Mouse (Mus musculus) testis, adult 2 months (tissue): ENCODE results near the gene Eva1c. TPM values are rescaled to one million over a fixed set of nuclear protein-coding genes. Genes with fewer than 3 reads are reported as not detected.
"Not testable (repeated sequence)": the region's sequence is repeated elsewhere in the genome, so short reads cannot be mapped to it uniquely, and the experiment has no call there.

Experiments used
- H3K27ac ChIP-seq: fragments of 200-500 bp; 2 replicates; pipeline ENCODE4 v1.5.1; 2012; ENCODE audit warnings: low read depth, low read length; ENCODE audit not compliant: control insufficient read depth, insufficient read depth
- H3K27me3 ChIP-seq: fragments of 200-500 bp; 2 replicates; pipeline ENCODE4 v1.6.1; 2012; ENCODE audit warnings: mild to moderate bottlenecking, low read length, moderate library complexity; ENCODE audit not compliant: control insufficient read depth, insufficient read depth
- H3K36me3 ChIP-seq: fragments of 200-500 bp; 2 replicates; pipeline ENCODE4 v1.6.1; 2012; ENCODE audit warnings: mild to moderate bottlenecking, low read length; ENCODE audit not compliant: control insufficient read depth, insufficient read depth
- H3K4me1 ChIP-seq: fragments of 200-500 bp; 2 replicates; pipeline ENCODE4 v1.6.1; 2012; ENCODE audit warnings: low read length; ENCODE audit not compliant: control insufficient read depth, insufficient read depth
- H3K4me3 ChIP-seq: fragments of 200-500 bp; 2 replicates; pipeline ENCODE4 v1.5.1; 2012; ENCODE audit warnings: low read depth, mild to moderate bottlenecking, low read length, moderate library complexity, mixed read lengths; ENCODE audit not compliant: control insufficient read depth
- CTCF ChIP-seq: fragments of 200-500 bp; IDR thresholded peaks from 2 replicates; pipeline ENCODE4 v1.5.1; 2012; ENCODE audit warnings: low read depth, mild to moderate bottlenecking, inconsistent platforms, low read length, moderate library complexity; ENCODE audit not compliant: control insufficient read depth, insufficient read depth, insufficient replicate concordance
- POLR2A ChIP-seq: fragments of 200-500 bp; IDR thresholded peaks from 2 replicates; pipeline ENCODE4 v1.6.1; 2012; ENCODE audit warnings: low read depth, mild to moderate bottlenecking, inconsistent platforms, low read length, moderate library complexity; ENCODE audit not compliant: control insufficient read depth
- polyA plus RNA-seq: library from polyadenylated mRNA; depleted of rRNA; stranded (reverse); fragments of >200 nt; gene quantifications from 2 replicates; pipeline ENCODE4 v1.2.3, GENCODE M21; 2012

Eva1c gene
- polyA plus RNA-seq, 1 experiment, result 40.0 TPM

GRCm38 (mm10) chr16:90810716-90811256 is 15.7 kb upstream of the Eva1c start:
- no peaks in the 10 kb centered on the region for H3K27me3 ChIP-seq

DNA sequence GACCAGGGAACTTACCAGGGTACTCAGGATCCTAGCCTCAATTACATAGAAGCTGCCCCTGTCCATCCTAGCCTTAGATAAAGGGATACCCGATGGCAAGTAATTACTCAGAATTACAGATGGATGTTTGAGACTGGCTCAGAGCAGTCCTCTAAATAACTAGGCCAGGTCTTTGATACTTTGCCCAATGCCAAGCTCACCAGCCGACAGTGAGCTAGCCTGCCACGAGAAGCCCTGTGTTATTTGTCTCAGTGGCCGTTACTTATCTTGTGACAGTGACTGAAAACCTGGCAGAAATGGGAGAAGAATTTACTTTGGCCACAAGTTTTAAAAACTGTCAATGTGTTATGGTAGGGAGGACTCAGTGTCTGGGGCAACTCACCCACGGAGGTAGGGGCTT is 14.4 kb upstream of the Eva1c start:
- no peaks in the 10 kb centered on the region for H3K36me3 ChIP-seq
- peaks cover 3% of the 10 kb centered on the region for H3K4me1 ChIP-seq
- TF ChIP-seq POLR2A, result no peak
- no peak for TF ChIP-seq CTCF
- no peaks in the 10 kb centered on the region for H3K27me3 ChIP-seq
- no peak overlapping the region for H3K4me3 ChIP-seq
- no peak overlapping the region for H3K27ac ChIP-seq

More at GRCm38 (mm10) chr16:90810716-90811256, 15.7 kb upstream of the Eva1c start:
- Histone ChIP-seq H3K36me3 (no peaks in the 10 kb centered on the region), H3K4me1 (peaks cover 3% of the 10 kb centered on the region), H3K4me3 (peak overlapping the region; percentile 97), H3K27ac (no peak overlapping the region)
- TF ChIP-seq CTCF (no peak), POLR2A (no peak)

DNA sequence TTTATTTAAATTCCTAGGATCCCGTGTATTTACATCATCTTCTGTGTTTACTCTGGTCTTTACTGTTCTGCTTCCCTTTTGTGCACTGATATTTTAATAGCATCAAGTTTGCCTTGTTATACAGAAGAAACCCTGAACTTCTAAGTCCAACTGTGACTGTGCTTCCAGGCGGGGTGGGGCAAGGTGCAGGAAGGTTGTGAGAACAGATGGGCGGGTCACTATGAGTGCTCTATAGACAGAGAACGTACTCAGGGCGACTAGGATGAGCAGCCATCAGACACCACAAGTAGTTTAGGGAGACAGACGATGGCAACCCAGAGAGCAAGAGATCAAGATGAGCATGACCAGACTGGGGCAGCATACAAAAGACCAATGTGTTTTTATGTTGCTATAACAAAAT is 6.2 kb upstream of the Eva1c start:
- peaks cover 2% of the 10 kb centered on the region; the same call in 1 of the 2 replicates for H3K4me1 ChIP-seq
- no peaks in the 10 kb centered on the region for H3K36me3 ChIP-seq
- no peak overlapping the region for H3K27ac ChIP-seq
- TF ChIP-seq CTCF (no peak), POLR2A (no peak)
- H3K4me3 ChIP-seq, result no peak overlapping the region
- no peaks in the 10 kb centered on the region for H3K27me3 ChIP-seq

DNA sequence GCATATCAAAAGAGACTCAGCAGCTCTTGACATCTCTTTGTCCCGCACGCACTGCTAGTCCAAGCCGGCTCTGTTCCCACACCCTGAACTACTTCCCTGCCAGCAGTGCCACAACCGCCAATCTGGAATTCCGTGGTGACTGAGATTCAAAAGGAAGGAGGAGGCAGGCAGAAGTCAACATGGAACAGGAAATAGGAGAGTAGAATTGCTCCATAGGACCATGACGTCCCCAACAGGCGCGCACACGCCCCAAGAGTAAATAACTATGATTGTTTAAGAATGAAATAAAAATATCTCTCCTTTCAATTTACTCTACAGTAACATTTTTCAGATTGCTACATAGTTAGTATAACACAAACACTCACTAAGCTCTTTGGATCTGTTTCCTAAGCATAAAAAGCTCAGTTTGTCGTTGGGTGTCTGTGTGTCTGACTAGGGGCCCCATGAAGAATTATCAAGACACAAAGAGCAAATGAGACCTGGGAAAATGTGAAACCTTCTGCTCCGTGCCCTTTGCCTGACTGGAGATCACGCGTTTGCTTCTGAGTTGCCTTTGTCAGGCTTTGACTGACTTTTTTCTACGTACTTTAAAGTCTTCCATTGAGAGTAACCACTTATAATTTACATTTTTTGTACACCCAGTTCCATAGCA is 5.3 kb upstream of the Eva1c start:
- no peak overlapping the region for H3K4me3 ChIP-seq
- H3K27ac ChIP-seq, result no peak overlapping the region
- peaks cover 2% of the 10 kb centered on the region; the same call in 1 of the 2 replicates for H3K4me1 ChIP-seq
- no peak for TF ChIP-seq CTCF
- TF ChIP-seq POLR2A, result no peak
- no peaks in the 10 kb centered on the region for H3K27me3 ChIP-seq
- H3K36me3 ChIP-seq, result no peaks in the 10 kb centered on the region

DNA sequence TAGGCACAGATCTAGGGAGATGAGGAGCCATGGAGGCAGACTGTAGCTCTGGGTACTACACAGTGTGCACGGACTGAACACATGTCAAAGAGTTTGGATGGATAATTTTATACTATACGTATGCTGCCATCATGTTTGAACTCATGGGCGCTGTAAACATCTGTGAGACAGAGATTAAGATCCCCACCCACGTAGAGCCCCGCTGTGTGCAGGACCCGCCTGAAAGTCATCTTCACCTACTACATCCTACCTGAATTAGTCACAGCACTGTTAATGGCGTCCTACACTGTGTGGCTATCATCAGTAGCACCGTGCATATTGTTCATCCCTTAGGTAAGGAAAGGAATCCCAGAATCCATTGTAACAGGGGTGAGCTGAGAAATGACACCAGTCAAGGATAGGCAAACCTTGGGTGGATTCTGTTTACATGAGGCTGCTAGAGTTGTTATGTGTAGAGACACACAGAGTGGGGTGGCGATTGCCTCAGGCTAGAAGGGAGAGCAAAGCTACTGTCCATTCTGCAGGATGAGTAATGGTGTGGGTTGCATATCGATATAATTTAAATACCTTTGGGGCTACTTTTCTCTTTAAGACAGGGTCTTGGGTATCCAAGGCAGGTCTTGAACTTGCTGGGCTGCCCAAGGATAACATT is 4.1 kb upstream of the Eva1c start:
- peaks cover 2% of the 10 kb centered on the region; the same call in 1 of the 2 replicates for H3K4me1 ChIP-seq
- H3K27ac ChIP-seq, result no peak overlapping the region
- no peaks in the 10 kb centered on the region for H3K27me3 ChIP-seq
- H3K4me3 ChIP-seq, result no peak overlapping the region
- TF ChIP-seq CTCF, result no peak
- H3K36me3 ChIP-seq, result no peaks in the 10 kb centered on the region

GRCm38 (mm10) chr16:90822981-90823380 is 3.5 kb upstream of the Eva1c start:
- Histone ChIP-seq H3K27ac (no peak overlapping the region), H3K4me1 (peaks cover 2% of the 10 kb centered on the region; the same call in 1 of the 2 replicates), H3K27me3 (no peaks in the 10 kb centered on the region), H3K36me3 (no peaks in the 10 kb centered on the region), H3K4me3 (no peak overlapping the region)
- TF ChIP-seq POLR2A, result no peak
- TF ChIP-seq CTCF, result no peak

GRCm38 (mm10) chr16:90823986-90824385 is 2.5 kb upstream of the Eva1c start:
- H3K4me1 ChIP-seq, H3K27me3 ChIP-seq, H3K27ac ChIP-seq, H3K4me3 ChIP-seq, H3K36me3 ChIP-seq: not testable (repeated sequence)
